Mouse (Mus musculus) ES-E14 (cell line): ENCODE data around the gene 3110082I17Rik. TPM values are rescaled to one million over a fixed set of nuclear protein-coding genes. Genes with fewer than 3 reads are reported as not detected.

Source experiments
- DNase-seq: peaks from one replicate; pipeline ENCODE4 v3.0.0-alpha.2; 2013; ENCODE audit warnings: low read depth, low spot score
- H3K27ac ChIP-seq: 2 replicates; pipeline ENCODE4 v1.5.1; 2012; ENCODE audit warnings: low read depth, mild to moderate bottlenecking, low read length, moderate library complexity, mixed read lengths; ENCODE audit not compliant: poor library complexity, insufficient read depth, severe bottlenecking
- H3K36me3 ChIP-seq: 2 replicates; pipeline ENCODE4 v1.6.1; 2012; ENCODE audit warnings: mild to moderate bottlenecking, low read length, moderate library complexity, mixed read lengths; ENCODE audit not compliant: control insufficient read depth, poor library complexity, insufficient read depth, severe bottlenecking
- H3K4me1 ChIP-seq, 2 experiments: fragments of 150-350 bp in 1 of 2; sonication (generic) in 1 of 2; 2 replicates each; pipeline ENCODE4 v1.6.1; 2012; ENCODE audit warnings: low read length in 2 of 2, mild to moderate bottlenecking in 1 of 2, mixed read lengths in 1 of 2; ENCODE audit not compliant: control insufficient read depth in 2 of 2, insufficient read depth in 2 of 2, poor library complexity in 1 of 2
- H3K4me3 ChIP-seq, 2 experiments: fragments of 150-350 bp in 1 of 2; sonication (generic) in 1 of 2; 2 replicates each; pipeline ENCODE4 v1.5.1; 2012; ENCODE audit warnings: low read length in 2 of 2, low read depth in 1 of 2, mild to moderate bottlenecking in 1 of 2, mixed read lengths in 1 of 2; ENCODE audit not compliant: insufficient read depth in 1 of 2, poor library complexity in 1 of 2, severe bottlenecking in 1 of 2
- H3K9ac ChIP-seq: 2 replicates; pipeline ENCODE4 v1.6.1; 2012; ENCODE audit warnings: low read depth, mild to moderate bottlenecking, low read length, mixed read lengths; ENCODE audit not compliant: poor library complexity, insufficient read depth, severe bottlenecking
- H3K9me3 ChIP-seq: fragments of 150-350 bp; sonication (generic); 2 replicates; pipeline ENCODE4 v1.6.1; 2012; ENCODE audit warnings: low read depth, mild to moderate bottlenecking, low read length; ENCODE audit not compliant: control insufficient read depth, insufficient read depth
- CHD2 ChIP-seq: IDR thresholded peaks from 2 replicates; pipeline ENCODE4 v1.6.1; 2014; ENCODE audit warnings: mild to moderate bottlenecking, low read depth, low read length, inconsistent platforms
- HCFC1 ChIP-seq: IDR thresholded peaks from 2 replicates; pipeline ENCODE4 v1.6.1; 2012; ENCODE audit warnings: low read length, inconsistent platforms, borderline replicate concordance; ENCODE audit not compliant: insufficient read depth
- MAFK ChIP-seq: IDR thresholded peaks from 2 replicates; pipeline ENCODE4 v1.6.1; 2014; ENCODE audit warnings: mild to moderate bottlenecking, low read depth, low read length, inconsistent platforms; ENCODE audit not compliant: insufficient read depth
- ZC3H11A ChIP-seq: IDR thresholded peaks from 2 replicates; pipeline ENCODE4 v1.6.1; 2012; ENCODE audit warnings: low read depth, mild to moderate bottlenecking, inconsistent platforms, low read length, borderline replicate concordance
- ZNF384 ChIP-seq: IDR thresholded peaks from 2 replicates; pipeline ENCODE4 v1.6.1; 2012; ENCODE audit warnings: low read depth, low read length, inconsistent platforms
- in situ Hi-C, 2 experiments: fragments of 600-800 bp; cut with MboI; formaldehyde crosslinking; loops; one replicate each; pipeline ENCODE4 v1.15.1; 2025; ENCODE audit warnings: low sequenced_read_pairs in 2 of 2, inconsistent platforms in 1 of 2; ENCODE audit not compliant: unreplicated experiment in 2 of 2
- total RNA-seq: library from RNA; depleted of rRNA; stranded (reverse); fragments of 300-350 nt; gene quantifications from 2 replicates; pipeline ENCODE4 v1.2.3, GENCODE M21; 2012

The 3110082I17Rik gene
- total RNA-seq, 1 experiment, result 32.6 TPM

DNA sequence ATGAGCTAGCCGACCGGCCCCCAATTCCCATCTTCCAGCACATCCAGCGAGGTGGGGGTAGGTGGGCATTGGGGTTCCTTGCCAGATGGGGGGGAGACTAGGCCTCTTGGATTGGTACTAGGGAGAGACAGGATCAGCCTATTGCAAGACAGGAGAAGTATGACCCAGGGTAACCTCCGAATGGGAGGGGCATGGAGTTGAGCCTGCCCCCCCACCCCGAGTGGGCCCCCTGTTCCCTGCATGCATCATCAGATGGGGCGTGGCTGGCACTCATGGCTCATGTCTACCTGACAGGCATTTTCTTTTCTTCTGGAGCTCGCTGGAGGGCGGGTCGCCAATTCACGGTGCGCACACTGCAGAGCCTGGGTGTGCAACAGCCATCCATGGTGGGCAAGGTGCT, 106.4 kb downstream of the 3110082I17Rik start:
- Histone ChIP-seq H3K4me3 (no peak overlapping the region), H3K9me3 (no peaks in the 10 kb centered on the region), H3K4me1 (peaks cover 0 to 13% of the 10 kb centered on the region in 2 experiments; a peak in 1 of 4 replicates), H3K9ac (no peak overlapping the region), H3K27ac (no peak overlapping the region), H3K36me3 (no peaks in the 10 kb centered on the region)
- DNase-seq, result no peak
- no peak for TF ChIP-seq CHD2
- TF ChIP-seq HCFC1, result no peak
- TF ChIP-seq ZC3H11A, result no peak
- TF ChIP-seq ZNF384, result no peak
- no peak for TF ChIP-seq MAFK
- in situ Hi-C loops, result no loop called here

DNA sequence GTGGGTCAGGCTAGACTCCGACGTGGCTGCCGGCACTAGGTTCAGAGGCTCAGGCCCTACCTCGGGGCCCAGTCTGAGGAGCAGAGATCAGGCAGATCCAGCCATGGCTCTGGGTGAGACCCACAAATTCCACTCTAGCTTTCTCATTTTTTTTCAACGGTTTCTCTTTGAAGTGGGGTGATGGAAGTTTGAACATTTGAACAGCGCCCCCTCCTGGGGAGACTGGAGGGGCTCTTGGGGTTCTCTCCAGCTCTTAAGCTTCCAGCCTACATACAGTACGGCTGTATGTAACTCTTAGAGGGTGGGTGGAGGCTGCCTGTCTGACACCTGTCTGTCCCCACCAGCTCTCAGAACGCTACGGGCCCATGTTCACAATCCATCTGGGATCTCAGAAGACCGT, 106.8 kb downstream of the 3110082I17Rik start:
- no peaks in the 10 kb centered on the region for H3K9me3 ChIP-seq
- H3K36me3 ChIP-seq, result no peaks in the 10 kb centered on the region
- H3K9ac ChIP-seq, result no peak overlapping the region
- peak; percentile 63 for DNase-seq
- H3K4me1 ChIP-seq, result peaks cover 0 to 13% of the 10 kb centered on the region in 2 experiments; a peak in 1 of 4 replicates
- in situ Hi-C loops, result no loop called here
- H3K27ac ChIP-seq, result no peak overlapping the region
- TF ChIP-seq ZNF384, result peak; percentile 64
- TF ChIP-seq CHD2, result no peak
- no peak overlapping the region for H3K4me3 ChIP-seq

- no peak for DNase-seq
- no peak within 1 kb of the TSS for H3K27ac ChIP-seq
- no peak within 1 kb of the TSS; a peak in 1 of 4 replicates for H3K4me3 ChIP-seq
- peaks cover 0 to 13% of the 10 kb centered on the region in 2 experiments; a peak in 1 of 4 replicates for H3K4me1 ChIP-seq
- no peaks in the 10 kb centered on the region for H3K36me3 ChIP-seq
- in situ Hi-C loops, result no loop called here
- no peak within 1 kb of the TSS for H3K9ac ChIP-seq
- no peaks in the 10 kb centered on the region for H3K9me3 ChIP-seq
- TF ChIP-seq CHD2 (no peak), HCFC1 (no peak), ZNF384 (no peak), ZC3H11A (no peak), MAFK (no peak)
These were observed 108.0 kb downstream of the 3110082I17Rik start, which contains the start of gene Cyp2w1 for GRCm38 (mm10) chr5:139352317-139352716. TSS of gene Cyp2w1 (plus strand) at chr5:139352617.

DNA sequence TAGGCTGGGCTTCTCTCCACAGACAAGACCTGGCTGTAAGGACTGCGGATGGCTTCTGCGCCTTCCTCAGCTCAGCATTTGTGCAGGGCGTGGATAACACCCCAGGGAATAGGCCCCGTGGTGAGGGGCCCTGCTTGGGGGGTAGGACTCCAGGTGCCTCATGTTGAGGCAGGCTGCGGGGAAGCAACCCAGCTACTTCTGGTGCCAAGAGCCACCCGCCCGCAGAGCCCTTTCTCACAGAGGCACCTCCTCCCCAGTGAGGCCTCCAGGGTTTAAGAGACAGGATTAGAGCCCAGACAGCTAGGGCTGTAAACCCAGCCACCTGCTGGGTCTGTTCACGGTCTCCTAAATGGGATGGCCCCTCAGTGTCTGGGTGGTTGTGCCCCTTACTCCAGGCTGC, 108.7 kb downstream of the 3110082I17Rik start:
- H3K4me1 ChIP-seq, result peaks cover 0 to 9% of the 10 kb centered on the region in 2 experiments; a peak in 1 of 4 replicates
- no peaks in the 10 kb centered on the region for H3K9me3 ChIP-seq
- H3K36me3 ChIP-seq, result no peaks in the 10 kb centered on the region
- no peak overlapping the region for H3K27ac ChIP-seq
- no peak for TF ChIP-seq ZNF384
- no peak for TF ChIP-seq MAFK
- TF ChIP-seq HCFC1, result no peak
- TF ChIP-seq ZC3H11A, result no peak
- TF ChIP-seq CHD2, result no peak
- no peak for DNase-seq
- H3K9ac ChIP-seq, result no peak overlapping the region
- no peak overlapping the region; a peak in 1 of 4 replicates for H3K4me3 ChIP-seq
- in situ Hi-C loops, result no loop called here

GRCm38 (mm10) chr5:139351134-139351533, 109.2 kb downstream of the 3110082I17Rik start, which contains the start of gene Cox19:
TSS of gene Cox19 (minus strand) at chr5:139351418.
- Histone ChIP-seq H3K4me3 (no peak within 1 kb of the TSS; a peak in 1 of 4 replicates), H3K27ac (no peak within 1 kb of the TSS), H3K4me1 (peaks cover 0 to 9% of the 10 kb centered on the region in 2 experiments; a peak in 1 of 4 replicates), H3K36me3 (no peaks in the 10 kb centered on the region), H3K9me3 (no peaks in the 10 kb centered on the region), H3K9ac (no peak within 1 kb of the TSS)
- in situ Hi-C loops, result no loop called here
- DNase-seq, result no peak
- TF ChIP-seq ZC3H11A, result no peak
- no peak for TF ChIP-seq ZNF384
- TF ChIP-seq HCFC1, result no peak
- no peak for TF ChIP-seq MAFK
- no peak for TF ChIP-seq CHD2
